Mouse (Mus musculus) liver, postnatal 0 days (tissue): ENCODE results near the gene Zfp622. TPM values are rescaled to one million over a fixed set of nuclear protein-coding genes. Genes with fewer than 3 reads are reported as not detected.
A peak's percentile ranks its signal among the peaks of the same experiment; 100 is the strongest.

Experiments
- ATAC-seq: fragments of 200-750 bp; cut with Nextera tagmentation; 2 replicates; pipeline ENCODE4 v1.8.0; 2017; ENCODE audit warnings: mild to moderate bottlenecking, moderate library complexity
- DNase-seq: peaks from one replicate; pipeline ENCODE4 v3.0.0-alpha.2; 2016
- H3K27ac ChIP-seq: fragments of 300-500 bp; sonication (generic); 2 replicates; pipeline ENCODE4 v1.5.1; 2014; ENCODE audit warnings: antibody characterized with exemption, moderate library complexity, mild to moderate bottlenecking, low read depth
- H3K27me3 ChIP-seq: fragments of 300-500 bp; sonication (generic); 2 replicates; pipeline ENCODE4 v1.6.1; 2014; ENCODE audit warnings: low read length, control low read depth, mixed read lengths; ENCODE audit not compliant: insufficient read depth
- H3K36me3 ChIP-seq: fragments of 300-500 bp; sonication (generic); replicated peaks from 2 replicates; pipeline ENCODE4 v1.6.1; 2014; ENCODE audit warnings: mild to moderate bottlenecking, control low read depth, low read length, moderate library complexity, mixed read lengths; ENCODE audit not compliant: insufficient read depth
- H3K4me1 ChIP-seq: fragments of 300-500 bp; sonication (generic); 2 replicates; pipeline ENCODE4 v1.6.1; 2014; ENCODE audit warnings: antibody characterized with exemption, mild to moderate bottlenecking, control low read depth; ENCODE audit not compliant: insufficient read depth
- H3K4me2 ChIP-seq: fragments of 300-500 bp; sonication (generic); 2 replicates; pipeline ENCODE4 v1.6.1; 2014; ENCODE audit warnings: low read depth, mild to moderate bottlenecking, low read length, moderate library complexity, mixed read lengths
- H3K4me3 ChIP-seq: fragments of 300-500 bp; sonication (generic); 2 replicates; pipeline ENCODE4 v1.5.1; 2014; ENCODE audit warnings: low read depth, low read length
- H3K9ac ChIP-seq: fragments of 300-500 bp; sonication (generic); replicated peaks from 2 replicates; pipeline ENCODE4 v1.6.1; 2014; ENCODE audit warnings: mild to moderate bottlenecking, moderate library complexity
- H3K9me3 ChIP-seq: fragments of 300-500 bp; sonication (generic); 2 replicates; pipeline ENCODE4 v1.6.1; 2016; ENCODE audit warnings: mild to moderate bottlenecking, control low read depth, low read length, mixed read lengths
- CTCF ChIP-seq: sonication (generic); IDR thresholded peaks from 2 replicates; pipeline ENCODE4 v1.5.1; 2016; ENCODE audit warnings: antibody characterized with exemption, low read depth
- EP300 ChIP-seq: IDR thresholded peaks from 2 replicates; pipeline ENCODE4 v1.6.1; 2016; ENCODE audit warnings: antibody characterized with exemption, low read depth, mild to moderate bottlenecking
- WGBS: fragments of 180-500 bp; shearing (Covaris S2); extraction: QIAGEN DNeasy Blood & Tissue Kit; methylation state at CpG from one replicate; pipeline ENCODE4 v1.1.7; 2014; ENCODE audit not compliant: insufficient replicate concordance; 5-methylcytosine and 5-hydroxymethylcytosine counted together
- microRNA-seq: library from miRNA; unstranded; fragments of <30 nt; microRNA quantifications from one replicate; pipeline ENCODE4, GENCODE M21; 2016
- polyA plus RNA-seq: library from polyadenylated mRNA; unstranded; fragments of >200 nt; fragmentation: Nextera tagmentation; extraction: Ambion mirVana; gene quantifications from 2 replicates; pipeline ENCODE4 v1.2.1, GENCODE M21; 2015

Gene Zfp622
- polyA plus RNA-seq, 1 experiment from 2014 or later, result 9.8 TPM

DNA sequence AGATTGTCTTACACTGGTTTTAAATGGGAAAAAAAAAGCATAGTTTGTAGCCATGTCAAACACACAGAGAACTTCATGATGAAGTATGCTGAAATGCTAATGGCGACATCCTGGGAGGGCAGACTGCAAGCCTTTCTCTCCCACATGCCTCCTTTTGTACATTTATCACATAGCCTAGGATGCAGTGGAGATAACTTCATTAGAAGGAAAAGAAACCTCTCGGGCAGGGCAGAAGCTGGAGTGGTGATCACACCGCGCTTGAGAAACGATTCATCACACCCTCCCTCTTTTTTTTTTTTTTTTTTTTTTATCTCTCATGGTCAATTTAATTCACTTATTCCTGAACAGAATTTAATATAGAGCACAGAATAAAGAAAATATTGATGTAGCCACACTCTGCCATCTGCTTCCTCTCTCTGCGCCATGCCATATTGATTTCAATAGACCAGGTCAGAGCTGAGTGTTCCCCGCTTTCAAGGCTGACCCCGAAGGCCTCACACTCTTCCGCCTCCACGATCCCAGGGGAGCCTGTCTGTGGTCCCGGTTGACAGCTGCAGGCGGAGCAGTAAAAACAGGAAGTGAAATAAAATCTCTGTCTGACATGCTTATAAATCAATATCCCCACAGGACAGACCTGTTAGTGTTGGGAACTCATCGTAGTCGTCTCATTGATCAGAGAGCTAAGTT is 32.0 kb downstream of the Zfp622 start:
- ATAC-seq (no peak), DNase-seq (peak; percentile 44)
- Histone ChIP-seq H3K4me3 (no peak overlapping the region), H3K9ac (no peak overlapping the region), H3K27me3 (no peaks in the 10 kb centered on the region), H3K4me1 (no peaks in the 10 kb centered on the region; the same call in 1 of the 2 replicates), H3K9me3 (no peaks in the 10 kb centered on the region), H3K36me3 (no peaks in the 10 kb centered on the region), H3K4me2 (no peak overlapping the region), H3K27ac (no peak overlapping the region)
- 33% methylated on average over 14 of the region's 14 CpGs for WGBS
- TF ChIP-seq CTCF, result no peak
- TF ChIP-seq EP300, result no peak

DNA sequence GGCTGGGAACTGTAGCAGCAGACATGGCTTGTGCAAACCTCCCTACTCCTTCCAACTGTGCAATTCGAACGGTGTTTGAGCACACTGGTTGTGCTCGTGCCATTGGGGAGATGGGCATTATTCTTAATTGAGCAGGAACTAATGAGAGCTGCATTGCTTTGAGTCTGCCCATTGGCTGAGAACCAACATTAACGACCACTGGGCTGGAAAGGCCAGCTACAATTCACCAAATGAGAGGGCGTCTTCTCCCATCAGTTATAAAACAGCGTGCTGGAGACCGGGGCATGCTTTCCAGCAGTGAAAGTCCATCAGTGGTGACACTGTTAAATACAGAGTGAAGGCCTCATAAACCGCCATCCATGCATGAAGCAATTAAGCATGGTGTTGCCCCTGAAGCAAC is 37.6 kb downstream of the Zfp622 start:
- Histone ChIP-seq H3K4me2 (no peak overlapping the region), H3K4me1 (no peaks in the 10 kb centered on the region), H3K27ac (no peak overlapping the region), H3K4me3 (no peak overlapping the region), H3K9me3 (no peaks in the 10 kb centered on the region), H3K27me3 (no peaks in the 10 kb centered on the region), H3K36me3 (no peaks in the 10 kb centered on the region), H3K9ac (no peak overlapping the region)
- DNase-seq, result no peak
- 81% methylated on average over 8 of the region's 8 CpGs for WGBS
- no peak for TF ChIP-seq CTCF
- TF ChIP-seq EP300, result no peak
- ATAC-seq, result no peak

DNA sequence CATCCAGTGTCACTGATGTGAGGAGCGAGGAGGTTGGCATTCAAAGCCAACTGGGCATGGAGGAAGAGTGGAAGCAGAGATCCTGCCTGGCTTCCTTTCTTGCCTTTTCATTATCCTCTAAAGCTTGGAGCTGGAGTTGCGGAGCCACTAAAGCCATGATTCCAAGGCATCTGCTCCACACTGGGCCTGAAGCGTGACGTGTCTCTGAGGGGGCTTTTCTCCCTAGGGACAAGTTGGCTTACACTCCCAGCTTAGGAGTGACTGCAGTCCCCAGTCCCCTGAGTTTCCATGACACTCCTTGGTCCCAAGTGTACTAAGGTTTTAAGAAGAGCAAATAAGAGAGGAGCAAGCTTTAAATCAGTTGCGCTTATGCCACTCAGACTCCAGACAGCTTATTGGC is 38.5 kb downstream of the Zfp622 start:
- H3K27me3 ChIP-seq, result no peaks in the 10 kb centered on the region
- no peak for ATAC-seq

DNA sequence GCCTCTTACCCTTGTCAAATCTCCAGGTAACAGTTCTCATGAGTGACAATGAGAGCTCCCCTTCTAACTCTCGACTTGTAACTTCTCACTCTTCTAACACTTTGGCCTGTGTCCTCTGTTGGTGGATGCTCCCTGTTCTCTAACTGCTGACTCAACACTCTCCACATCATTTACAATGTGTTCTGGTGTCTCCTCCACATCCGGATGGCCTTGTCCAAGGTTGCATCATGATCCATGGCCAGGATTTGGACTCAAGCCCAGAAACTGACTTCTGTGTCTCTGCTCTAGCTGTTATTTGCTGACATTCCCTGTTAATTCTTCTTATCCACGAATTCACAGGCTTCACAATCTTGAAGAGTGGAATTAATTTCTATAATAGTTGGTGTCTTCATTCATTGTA is 47.5 kb downstream of the Zfp622 start:
- Histone ChIP-seq H3K27ac (no peak overlapping the region), H3K9ac (no peak overlapping the region), H3K4me2 (no peak overlapping the region), H3K27me3 (no peaks in the 10 kb centered on the region), H3K36me3 (no peaks in the 10 kb centered on the region), H3K4me1 (no peaks in the 10 kb centered on the region), H3K4me3 (no peak overlapping the region), H3K9me3 (no peaks in the 10 kb centered on the region)
- TF ChIP-seq EP300 (no peak), CTCF (no peak)
- ATAC-seq (0 out of 2 replicates have a peak, but pooled peaks have one; percentile 10), DNase-seq (peak; percentile 16)
- 40% methylated on average over 3 of the region's 3 CpGs for WGBS

More for the DNA sequence above, 38.5 kb downstream of the Zfp622 start:
- no peak for TF ChIP-seq CTCF
- no peak for TF ChIP-seq EP300
- Histone ChIP-seq H3K36me3 (no peaks in the 10 kb centered on the region), H3K4me2 (no peak overlapping the region), H3K9ac (no peak overlapping the region), H3K27ac (no peak overlapping the region), H3K4me3 (no peak overlapping the region), H3K4me1 (no peaks in the 10 kb centered on the region), H3K9me3 (no peaks in the 10 kb centered on the region)
- WGBS, result 82% methylated on average over 5 of the region's 5 CpGs
- DNase-seq, result no peak

DNA sequence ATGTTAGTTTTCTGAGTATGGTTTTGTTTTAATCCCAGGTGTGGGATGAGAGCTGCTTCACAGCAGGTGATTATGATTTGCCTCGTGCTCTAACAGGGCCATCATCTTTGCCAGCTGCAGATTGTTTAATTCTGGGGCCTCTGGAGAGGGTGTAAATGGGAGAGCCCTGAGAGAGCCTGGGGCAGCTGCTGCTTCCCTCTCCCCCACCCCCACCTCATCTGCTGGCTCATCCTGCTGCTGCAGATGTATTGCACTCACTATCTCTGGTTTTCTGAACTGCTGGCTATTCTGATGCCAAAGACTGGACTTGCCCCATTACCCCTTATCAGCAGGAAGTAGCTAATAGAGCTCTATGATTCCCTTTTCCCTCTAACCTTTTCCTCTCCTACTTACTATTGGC is 56.4 kb downstream of the Zfp622 start:
- no peak for DNase-seq
- no peak for ATAC-seq
- 32% methylated on average over 1 of the region's 1 CpGs for WGBS

DNA sequence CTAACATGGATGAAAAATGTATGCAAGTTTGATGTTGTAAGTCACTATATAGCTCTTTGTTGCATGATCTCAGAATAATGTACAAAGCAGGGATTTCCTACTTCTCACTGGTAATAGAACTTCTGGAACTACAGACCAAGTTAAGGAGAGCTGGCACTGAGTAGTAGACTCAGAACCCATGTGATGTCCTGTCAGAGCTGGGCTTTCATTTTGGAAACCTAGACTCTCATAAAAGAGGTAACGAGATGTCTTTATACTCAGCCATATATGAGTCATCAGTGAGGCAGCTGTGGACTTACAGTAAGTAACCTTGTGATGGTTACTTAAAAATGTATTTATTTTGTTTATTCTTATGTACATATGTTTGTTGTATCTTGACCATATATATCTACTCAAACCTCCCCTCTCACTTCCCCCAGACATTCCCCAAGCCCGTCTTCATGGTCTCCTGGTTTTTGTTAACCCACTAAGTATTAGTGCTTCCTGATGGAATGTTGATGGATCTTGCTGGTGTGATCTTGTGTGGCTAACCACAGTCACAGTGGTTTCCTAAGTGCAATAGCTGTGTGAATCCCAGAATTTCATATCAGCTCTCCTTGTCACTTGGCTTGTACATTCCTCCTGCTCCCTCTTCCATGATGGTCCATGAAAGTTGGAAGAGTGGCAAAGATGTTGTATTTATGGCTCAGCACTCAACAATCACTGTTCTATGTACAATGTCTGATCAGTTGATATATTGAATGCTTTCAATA is 57.2 kb downstream of the Zfp622 start:
- TF ChIP-seq EP300 (no peak), CTCF (no peak)
- no peak overlapping the region for H3K27ac ChIP-seq
- WGBS, result 52% methylated on average over 2 of the region's 2 CpGs
- no peak for ATAC-seq
- H3K4me3 ChIP-seq, result no peak overlapping the region
- H3K9ac ChIP-seq, result no peak overlapping the region
- no peaks in the 10 kb centered on the region for H3K9me3 ChIP-seq
- no peaks in the 10 kb centered on the region for H3K36me3 ChIP-seq
- H3K4me2 ChIP-seq, result no peak overlapping the region
- H3K27me3 ChIP-seq, result no peaks in the 10 kb centered on the region
- DNase-seq, result no peak
- no peaks in the 10 kb centered on the region for H3K4me1 ChIP-seq

More for the DNA sequence above, 56.4 kb downstream of the Zfp622 start:
- H3K4me3 ChIP-seq, result no peak overlapping the region
- H3K27me3 ChIP-seq, result no peaks in the 10 kb centered on the region
- H3K4me1 ChIP-seq, result no peaks in the 10 kb centered on the region
- H3K9ac ChIP-seq, result no peak overlapping the region
- H3K4me2 ChIP-seq, result no peak overlapping the region
- TF ChIP-seq EP300 (no peak), CTCF (no peak)
- no peaks in the 10 kb centered on the region for H3K36me3 ChIP-seq
- H3K27ac ChIP-seq, result no peak overlapping the region
- H3K9me3 ChIP-seq, result no peaks in the 10 kb centered on the region

Small RNA genes within 50 kb of the gene (microRNA-seq; reads per million reads assigned to microRNA genes)
- gene Mir7212, result not detected

Other genes with a start within 250 kb of the Zfp622 start
- gene Retreg1, start 141.2 kb upstream of the Zfp622 start, polyA plus RNA-seq, result 17.0 and 18.6 TPM in 2 replicates